Mouse (Mus musculus) embryonic facial prominence, embryonic 14.5 days (tissue): ENCODE data around the gene Knop1. TPM values are rescaled to one million over a fixed set of nuclear protein-coding genes. Genes with fewer than 3 reads are reported as not detected.
A peak's percentile ranks its signal among the peaks of the same experiment; 100 is the strongest.

Experiments
- ATAC-seq: fragments of 200-750 bp; cut with Nextera tagmentation; 2 replicates; pipeline ENCODE4 v1.8.0; 2017; ENCODE audit warnings: low read depth, moderate number of reproducible peaks, moderate TSS enrichment
- DNase-seq: peaks from one replicate; pipeline ENCODE4 v3.0.0-alpha.2; 2015; ENCODE audit warnings: low spot score
- H3K27ac ChIP-seq: fragments of 300-500 bp; sonication (generic); replicated peaks from 2 replicates; pipeline ENCODE4 v1.5.1; 2014; ENCODE audit warnings: low read depth, mild to moderate bottlenecking, low read length, moderate library complexity
- H3K27me3 ChIP-seq: fragments of 300-500 bp; sonication (generic); replicated peaks from 2 replicates; pipeline ENCODE4 v1.6.1; 2014; ENCODE audit warnings: low read length; ENCODE audit not compliant: control insufficient read depth, insufficient read depth
- H3K36me3 ChIP-seq: fragments of 300-500 bp; sonication (generic); 2 replicates; pipeline ENCODE4 v1.6.1; 2014; ENCODE audit warnings: low read length, mixed read lengths; ENCODE audit not compliant: control insufficient read depth, insufficient read depth
- H3K4me1 ChIP-seq: fragments of 300-500 bp; sonication (generic); 2 replicates; pipeline ENCODE4 v1.6.1; 2014; ENCODE audit warnings: antibody characterized with exemption, low read length; ENCODE audit not compliant: control insufficient read depth, insufficient read depth
- H3K4me2 ChIP-seq: fragments of 300-500 bp; sonication (generic); 2 replicates; pipeline ENCODE4 v1.6.1; 2014; ENCODE audit warnings: low read depth, mild to moderate bottlenecking, low read length, moderate library complexity, mixed read lengths
- H3K4me3 ChIP-seq: fragments of 300-500 bp; sonication (generic); 2 replicates; pipeline ENCODE4 v1.5.1; 2014; ENCODE audit warnings: low read depth, mild to moderate bottlenecking, low read length
- H3K9ac ChIP-seq: fragments of 300-500 bp; sonication (generic); 2 replicates; pipeline ENCODE4 v1.6.1; 2014; ENCODE audit warnings: low read depth, mild to moderate bottlenecking, low read length, moderate library complexity, mixed read lengths
- H3K9me3 ChIP-seq: fragments of 300-500 bp; sonication (generic); 2 replicates; pipeline ENCODE4 v1.6.1; 2016; ENCODE audit warnings: low read length; ENCODE audit not compliant: control insufficient read depth
- WGBS: fragments of 180-500 bp; shearing (Covaris S2); extraction: QIAGEN DNeasy Blood & Tissue Kit; methylation state at CpG from one replicate; pipeline ENCODE4 v1.1.7; 2014; 5-methylcytosine and 5-hydroxymethylcytosine counted together
- polyA plus RNA-seq: library from polyadenylated mRNA; unstranded; fragments of >200 nt; fragmentation: Nextera tagmentation; extraction: Ambion mirVana; gene quantifications from 2 replicates; pipeline ENCODE4 v1.2.1, GENCODE M21; 2014

The Knop1 gene
- polyA plus RNA-seq, 1 experiment from 2014 or later = 74.2 TPM

- Histone ChIP-seq H3K4me3 (no peak overlapping the region), H3K27ac (no peak overlapping the region; the same call in 1 of the 2 replicates)
- 55% methylated on average over 8 of the region's 8 CpGs for WGBS
Observed at GRCm38 (mm10) chr7:118841030-118841745, 14.9 kb downstream of the Knop1 start.

DNA sequence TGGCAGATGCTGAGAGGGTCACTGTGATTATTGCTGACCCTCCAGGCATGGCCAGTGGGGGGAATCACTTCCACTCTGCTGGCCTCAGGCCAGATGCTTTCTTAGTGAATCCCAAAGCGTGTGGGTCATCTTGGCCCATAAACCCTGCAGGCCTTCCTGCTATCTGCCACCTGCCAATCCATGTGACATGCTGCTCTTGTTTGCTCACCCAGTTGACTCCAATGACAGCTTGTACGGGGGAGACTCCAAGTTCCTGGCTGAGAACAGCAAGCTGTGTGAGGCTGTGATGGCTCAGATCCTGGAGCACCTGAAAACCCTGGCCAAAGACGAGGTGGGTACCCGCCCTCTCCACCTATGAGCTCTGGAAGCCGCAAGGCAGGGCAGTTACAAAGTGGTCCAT, 18.2 kb downstream of the Knop1 start:
- DNase-seq (no peak), ATAC-seq (no peak)
- no peaks in the 10 kb centered on the region for H3K27me3 ChIP-seq
- H3K4me3 ChIP-seq = no peak overlapping the region
- H3K27ac ChIP-seq = no peak overlapping the region
- 94% methylated on average over 5 of the region's 5 CpGs for WGBS
- no peak overlapping the region for H3K4me2 ChIP-seq
- H3K9ac ChIP-seq = no peak overlapping the region
- H3K9me3 ChIP-seq = peaks cover 3% of the 10 kb centered on the region; the same call in 1 of the 2 replicates
- H3K36me3 ChIP-seq = peaks cover 91% of the 10 kb centered on the region
- H3K4me1 ChIP-seq = no peaks in the 10 kb centered on the region

More at GRCm38 (mm10) chr7:118841030-118841745, 14.9 kb downstream of the Knop1 start:
- DNase-seq = no peak
- H3K27me3 ChIP-seq = no peaks in the 10 kb centered on the region
- no peak for ATAC-seq
- H3K9ac ChIP-seq = no peak overlapping the region
- H3K4me2 ChIP-seq = no peak overlapping the region
- H3K36me3 ChIP-seq = peaks cover 91% of the 10 kb centered on the region
- H3K9me3 ChIP-seq = peaks cover 3% of the 10 kb centered on the region; the same call in 1 of the 2 replicates
- H3K4me1 ChIP-seq = no peaks in the 10 kb centered on the region

DNA sequence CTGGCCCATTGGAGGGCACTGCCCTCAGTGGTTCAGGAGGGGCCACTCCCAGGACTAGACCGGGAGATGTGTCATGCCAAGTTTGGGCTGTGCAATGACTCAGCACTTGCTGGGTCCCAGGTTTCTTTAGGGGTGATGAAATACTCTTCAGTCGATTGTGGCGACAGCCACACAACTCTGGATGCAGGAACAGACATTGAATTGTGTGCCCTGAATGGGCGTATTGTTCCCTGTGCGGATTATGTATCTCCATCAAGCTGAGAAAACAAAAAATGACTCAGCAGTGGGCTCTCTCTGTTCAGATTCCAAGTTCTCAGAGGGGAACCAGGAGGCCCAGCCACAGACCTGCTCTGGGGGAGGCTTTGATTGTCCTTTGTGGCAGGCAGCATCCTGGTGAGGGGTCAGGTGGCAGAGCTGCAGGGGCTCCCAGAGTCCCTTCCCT, 28.1 kb downstream of the Knop1 start:
- no peaks in the 10 kb centered on the region for H3K9me3 ChIP-seq
- no peak overlapping the region for H3K4me2 ChIP-seq
- WGBS = 37% methylated on average over 5 of the region's 5 CpGs
- peak; percentile 48 for ATAC-seq
- H3K4me1 ChIP-seq = no peaks in the 10 kb centered on the region
- H3K36me3 ChIP-seq = peaks cover 17% of the 10 kb centered on the region
- H3K27ac ChIP-seq = no peak overlapping the region
- H3K9ac ChIP-seq = no peak overlapping the region
- no peak overlapping the region for H3K4me3 ChIP-seq
- no peaks in the 10 kb centered on the region for H3K27me3 ChIP-seq
- peak; percentile 35 for DNase-seq

DNA sequence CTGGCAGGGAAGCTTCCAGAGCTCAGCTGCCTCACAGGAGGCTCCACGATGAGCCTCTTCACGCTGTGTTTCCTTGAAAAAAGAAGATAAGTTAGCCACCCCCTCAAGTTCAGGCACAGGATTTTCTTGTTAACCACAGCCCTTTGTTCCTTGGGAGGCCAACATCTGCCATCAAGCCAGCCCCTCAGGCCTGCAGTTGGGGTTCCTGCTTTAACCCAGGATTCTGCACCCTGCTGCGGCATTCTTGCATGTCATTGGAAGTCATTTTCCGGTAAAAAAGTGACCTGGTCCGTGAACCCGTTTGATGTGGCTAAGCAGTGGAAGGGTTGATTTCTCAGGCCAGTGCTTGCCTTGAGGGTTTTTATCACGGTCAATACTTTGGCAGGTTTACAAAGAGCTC, 31.6 kb downstream of the Knop1 start:
- no peak overlapping the region for H3K4me3 ChIP-seq
- DNase-seq (no peak), ATAC-seq (no peak)
- H3K27me3 ChIP-seq = no peaks in the 10 kb centered on the region
- H3K27ac ChIP-seq = no peak overlapping the region
- H3K4me1 ChIP-seq = no peaks in the 10 kb centered on the region
- H3K9me3 ChIP-seq = no peaks in the 10 kb centered on the region
- H3K9ac ChIP-seq = no peak overlapping the region
- WGBS = 43% methylated on average over 7 of the region's 7 CpGs
- H3K4me2 ChIP-seq = no peak overlapping the region
- H3K36me3 ChIP-seq = peaks cover 15% of the 10 kb centered on the region

DNA sequence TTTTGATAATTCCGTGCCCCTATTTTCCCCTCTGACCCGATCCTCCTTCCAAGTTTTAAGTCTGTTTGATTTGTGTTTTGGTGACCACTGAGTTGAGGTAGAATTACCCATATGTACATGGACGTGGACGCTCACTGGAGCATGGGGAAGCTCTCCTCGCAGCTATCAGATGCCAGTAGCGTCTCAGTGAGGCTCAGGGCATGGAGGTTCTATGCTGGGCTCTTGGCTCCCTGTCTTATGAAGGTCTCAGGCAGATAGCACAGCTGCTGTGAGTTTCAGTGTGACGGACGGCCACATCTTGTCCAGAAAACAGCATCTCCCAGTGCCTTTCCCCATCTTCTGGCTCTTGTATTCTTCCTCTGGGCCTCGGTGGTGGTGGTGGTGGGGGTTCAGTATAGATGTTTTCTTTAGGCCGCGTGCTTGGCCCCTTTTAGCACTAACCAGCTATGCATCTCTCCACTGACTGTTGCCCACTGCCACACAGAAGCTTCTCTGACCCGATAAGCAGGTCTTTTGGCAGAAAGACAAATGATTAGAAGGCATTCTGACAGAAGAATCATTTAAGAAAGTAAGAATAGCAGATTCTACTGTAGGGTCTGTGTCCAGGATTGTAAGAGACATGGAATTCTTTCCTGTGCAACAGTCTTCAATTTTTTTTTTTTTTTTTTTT, 34.0 kb downstream of the Knop1 start:
- no peak for DNase-seq
- ATAC-seq = no peak
- Histone ChIP-seq H3K4me2 (no peak overlapping the region), H3K4me3 (no peak overlapping the region), H3K27me3 (no peaks in the 10 kb centered on the region), H3K36me3 (peaks cover 37% of the 10 kb centered on the region), H3K4me1 (no peaks in the 10 kb centered on the region), H3K9me3 (no peaks in the 10 kb centered on the region), H3K27ac (no peak overlapping the region), H3K9ac (no peak overlapping the region)
- WGBS = 91% methylated on average over 12 of the region's 12 CpGs

DNA sequence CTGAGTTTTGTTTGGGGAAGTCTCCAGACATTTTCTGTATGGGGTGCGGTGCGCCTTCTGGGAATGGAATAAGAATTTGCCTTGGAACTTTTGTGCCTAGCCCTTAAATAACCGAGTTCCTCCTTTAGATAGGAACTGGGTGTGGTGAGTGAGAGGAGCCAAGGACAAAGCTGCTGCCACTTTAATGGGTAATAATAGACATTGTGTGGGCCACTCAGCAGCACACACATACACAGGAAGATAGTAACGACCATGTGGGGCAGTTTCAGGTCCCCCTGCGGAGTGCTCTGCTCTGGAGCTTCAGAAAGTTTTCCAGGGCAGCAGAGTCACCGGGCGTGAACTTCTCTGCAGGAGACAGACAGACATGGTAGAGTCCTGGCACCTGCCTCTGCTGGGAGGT, 34.7 kb downstream of the Knop1 start:
- DNase-seq = no peak
- Histone ChIP-seq H3K27me3 (no peaks in the 10 kb centered on the region), H3K9me3 (no peaks in the 10 kb centered on the region), H3K4me2 (no peak overlapping the region), H3K27ac (no peak overlapping the region), H3K4me1 (no peaks in the 10 kb centered on the region), H3K36me3 (peaks cover 32% of the 10 kb centered on the region), H3K9ac (no peak overlapping the region), H3K4me3 (no peak overlapping the region)
- 78% methylated on average over 7 of the region's 7 CpGs for WGBS
- ATAC-seq = no peak

- no peak overlapping the region for H3K9ac ChIP-seq
- no peak overlapping the region for H3K4me2 ChIP-seq
- H3K27me3 ChIP-seq = no peaks in the 10 kb centered on the region
- no peaks in the 10 kb centered on the region for H3K4me1 ChIP-seq
- H3K4me3 ChIP-seq = no peak overlapping the region
- ATAC-seq (no peak), DNase-seq (no peak)
- peaks cover 37% of the 10 kb centered on the region; the same call in 1 of the 2 replicates for H3K36me3 ChIP-seq
- H3K9me3 ChIP-seq = no peaks in the 10 kb centered on the region
- WGBS = 83% methylated on average over 1 of the region's 1 CpGs
- H3K27ac ChIP-seq = no peak overlapping the region
Observed at GRCm38 (mm10) chr7:118819666-118820065, 36.4 kb downstream of the Knop1 start.

GRCm38 (mm10) chr7:118817741-118818140, 38.3 kb downstream of the Knop1 start:
- ATAC-seq (no peak), DNase-seq (no peak)
- no peak overlapping the region for H3K9ac ChIP-seq
- H3K4me2 ChIP-seq = no peak overlapping the region
- H3K27ac ChIP-seq = no peak overlapping the region
- H3K4me1 ChIP-seq = no peaks in the 10 kb centered on the region
- H3K9me3 ChIP-seq = no peaks in the 10 kb centered on the region
- 87% methylated on average over 7 of the region's 7 CpGs for WGBS
- H3K36me3 ChIP-seq = peaks cover 46% of the 10 kb centered on the region; the same call in 1 of the 2 replicates
- H3K27me3 ChIP-seq = no peaks in the 10 kb centered on the region
- H3K4me3 ChIP-seq = no peak overlapping the region
